Mouse (Mus musculus) adrenal gland, postnatal 10 days (tissue): ENCODE results near the gene Cenpp. TPM values are rescaled to one million over a fixed set of nuclear protein-coding genes. Genes with fewer than 3 reads are reported as not detected.
"Not testable (repeated sequence)": the region's sequence is repeated elsewhere in the genome, so short reads cannot be mapped to it uniquely, and the experiment has no call there.

ENCODE experiments used
- DNase-seq: peaks from one replicate; pipeline ENCODE4 v3.0.0; 2021; ENCODE audit warnings: mixed read lengths
- total RNA-seq, 2 experiments: library from RNA; stranded (reverse); gene quantifications; 2 replicates each; pipeline ENCODE4 v1.2.3; 2021

Gene Cenpp
- total RNA-seq, 2 experiments from 2014 or later: 5.1 to 5.8 TPM

DNA sequence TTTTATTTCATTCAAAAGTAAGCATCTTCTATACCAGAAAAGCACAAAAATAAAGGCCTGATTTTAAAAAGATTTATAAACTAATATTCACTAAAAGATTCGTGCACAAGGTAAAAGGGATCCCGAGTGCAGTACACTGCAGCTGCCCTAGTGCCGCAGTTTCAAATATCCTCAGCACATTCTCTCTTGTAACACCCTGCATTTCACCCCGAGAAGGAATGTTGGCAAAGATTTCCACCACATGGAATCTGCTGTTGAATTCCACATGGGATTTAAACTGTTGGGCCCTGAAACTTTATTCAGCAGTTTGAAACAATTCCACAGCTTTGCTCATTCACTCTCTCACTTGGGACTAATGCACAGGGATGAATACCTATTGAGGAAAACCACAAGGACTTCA is 44.9 kb downstream of the Cenpp start, which contains the start of gene Ogn:
Gene Ogn (plus strand): TSS at position 333 of the 400 bp plus-strand sequence.
- DNase-seq: peak; percentile 34

DNA sequence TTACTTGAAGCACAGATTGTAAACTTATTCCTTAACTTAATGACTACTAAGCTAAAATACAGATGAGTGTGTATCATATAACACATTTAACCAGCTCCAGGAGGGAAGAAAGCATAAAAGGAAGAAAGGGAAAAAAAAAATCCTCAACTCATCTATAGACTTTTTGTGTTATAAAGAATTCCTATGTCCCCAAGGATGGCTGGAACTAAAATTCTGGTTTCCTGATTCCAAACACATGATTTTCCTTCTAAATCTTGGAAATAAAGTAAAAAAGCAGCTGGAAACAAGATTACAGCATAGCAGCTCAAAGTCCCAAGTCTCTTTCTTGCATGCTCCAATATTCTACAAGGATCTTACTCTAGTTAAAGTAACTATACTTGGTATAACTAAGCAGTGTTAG is 49.0 kb downstream of the Cenpp start:
- no peak for DNase-seq

DNA sequence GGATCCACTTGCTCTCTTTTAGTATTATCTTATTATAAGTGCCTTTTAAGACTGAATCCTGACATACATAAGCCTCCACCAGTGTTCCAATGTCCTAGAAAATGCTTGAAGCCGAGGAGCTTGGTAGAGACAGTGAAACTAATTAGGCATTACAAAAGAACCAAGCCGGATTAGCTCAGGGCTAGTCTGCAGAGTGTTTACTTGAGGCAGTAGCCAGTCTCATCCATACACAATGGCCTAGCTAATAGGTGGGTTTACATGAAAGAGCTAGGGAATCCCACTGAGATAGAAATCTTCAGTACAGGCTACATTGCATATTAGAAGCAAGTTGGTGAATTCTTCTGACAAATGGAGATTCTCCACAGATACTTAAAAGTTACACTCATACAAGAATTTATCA is 50.0 kb downstream of the Cenpp start:
- DNase-seq: not testable (repeated sequence)

DNA sequence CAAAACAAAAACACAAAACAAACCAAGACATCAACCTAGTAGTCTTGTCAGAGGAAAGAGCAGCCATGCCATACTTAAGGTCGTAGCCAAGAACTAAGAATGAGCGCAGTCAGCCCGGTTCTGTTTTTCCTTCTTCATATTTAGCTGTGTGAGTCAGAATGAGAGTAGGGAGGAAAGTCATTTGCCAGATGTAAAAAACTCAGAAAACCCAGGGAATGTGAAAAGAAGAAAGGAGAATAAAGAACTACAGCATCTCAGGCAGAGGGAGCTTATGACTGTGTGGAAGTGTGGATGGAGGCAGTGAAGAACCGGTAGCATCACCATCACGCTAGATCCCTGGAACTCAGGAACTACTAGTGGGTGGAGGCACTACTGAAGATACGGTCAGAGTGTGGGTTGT is 66.5 kb downstream of the Cenpp start:
- DNase-seq: no peak

DNA sequence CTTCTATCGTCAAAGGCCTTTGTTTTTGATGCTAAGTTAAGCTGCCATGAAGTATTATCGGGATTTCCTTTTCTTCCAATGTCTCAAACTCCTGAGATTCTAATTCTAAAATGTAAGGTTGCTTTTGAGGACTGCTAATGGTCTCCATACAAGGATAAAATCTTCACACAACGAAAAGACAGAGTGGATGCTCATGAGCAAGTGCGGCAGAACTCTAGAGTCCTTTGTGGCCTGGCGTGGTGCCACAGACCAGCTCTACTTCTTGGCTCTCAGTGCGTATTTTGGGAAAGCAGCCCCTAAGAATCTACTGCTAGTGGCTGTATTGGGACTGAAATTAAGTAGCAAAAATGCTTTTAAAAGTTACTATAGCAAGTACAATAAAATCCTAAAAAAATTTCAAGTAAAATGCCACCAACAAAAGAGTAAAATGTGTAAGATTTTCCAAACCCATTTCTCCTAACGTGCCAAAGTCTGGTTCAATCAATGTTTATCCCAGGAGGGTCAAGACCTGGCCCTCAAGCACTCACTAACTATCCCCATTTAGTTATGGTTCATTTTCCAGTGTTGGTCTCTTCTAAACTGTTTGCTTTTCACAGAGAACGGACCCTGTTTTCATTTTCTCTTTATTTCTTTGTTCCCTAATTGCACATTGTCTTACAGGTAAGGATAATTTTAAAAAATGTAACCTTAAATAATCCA is 68.1 kb downstream of the Cenpp start:
- DNase-seq: peak; percentile 26

DNA sequence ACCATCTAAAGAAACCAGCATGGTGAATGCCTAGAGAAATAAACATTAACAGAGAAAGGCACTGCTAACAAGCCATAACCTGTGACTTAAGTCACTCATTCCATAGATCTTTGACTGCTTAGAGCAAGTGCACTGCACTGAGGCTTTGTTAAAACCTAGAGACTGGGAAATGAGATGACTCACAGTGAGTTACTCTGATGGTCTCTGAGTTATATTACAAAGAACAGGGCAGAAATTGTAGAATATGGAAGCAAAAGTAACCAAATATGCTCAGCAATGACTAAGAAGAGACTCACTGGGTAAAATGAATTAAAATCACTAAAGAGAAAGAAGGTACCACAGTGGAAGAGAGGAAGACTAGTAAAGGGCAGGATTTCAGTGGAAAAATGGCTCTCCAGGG is 68.7 kb downstream of the Cenpp start:
- no peak for DNase-seq

DNA sequence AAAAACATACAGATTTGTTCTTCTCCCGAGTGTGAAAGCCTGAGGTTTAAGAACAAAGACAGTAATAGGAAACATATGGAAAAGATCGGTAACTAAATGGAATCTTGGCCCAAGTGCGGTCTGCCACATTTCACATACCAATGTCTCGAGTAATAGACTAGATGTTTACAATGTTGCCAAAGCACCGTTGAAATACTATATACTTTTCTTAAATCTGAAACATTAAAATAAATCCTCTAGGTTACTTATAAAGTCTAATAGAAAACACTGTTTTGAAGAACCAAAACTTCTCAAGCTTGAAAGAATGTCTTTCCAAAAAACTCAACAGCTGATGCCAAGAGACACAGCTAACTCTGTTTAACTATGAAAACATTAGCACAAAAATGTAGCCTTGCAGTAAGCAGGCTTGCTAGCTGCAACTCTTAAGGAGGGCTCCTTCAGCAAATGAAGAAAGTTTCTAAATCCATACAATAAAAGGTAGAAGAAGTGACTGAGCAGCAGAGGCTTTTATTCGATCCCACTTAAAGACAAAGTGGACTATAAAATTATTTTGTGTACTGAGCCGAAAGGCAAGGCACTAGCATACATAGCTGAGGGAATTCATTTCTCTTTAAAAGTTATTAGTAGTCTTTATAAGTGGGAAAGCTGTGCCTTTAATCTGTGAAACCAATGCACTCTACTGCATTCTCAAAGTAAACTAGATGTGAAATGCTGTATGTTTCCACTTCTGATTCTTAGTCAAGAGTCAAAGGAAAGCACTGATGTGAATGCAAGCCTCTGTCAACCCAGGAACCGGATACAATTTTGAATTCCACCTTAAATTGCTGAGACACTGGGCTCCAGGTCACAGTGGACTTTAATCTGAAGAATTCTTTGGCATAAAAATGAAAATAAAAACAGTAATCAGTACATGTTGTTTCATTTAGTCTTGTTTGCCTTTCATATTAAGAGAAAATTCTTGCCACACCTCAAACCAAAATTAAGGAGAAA is 70.7 kb downstream of the Cenpp start, which contains the start of gene Omd:
Gene Omd (plus strand): TSS at position 922 of the 990 bp plus-strand sequence.
- no peak for DNase-seq

DNA sequence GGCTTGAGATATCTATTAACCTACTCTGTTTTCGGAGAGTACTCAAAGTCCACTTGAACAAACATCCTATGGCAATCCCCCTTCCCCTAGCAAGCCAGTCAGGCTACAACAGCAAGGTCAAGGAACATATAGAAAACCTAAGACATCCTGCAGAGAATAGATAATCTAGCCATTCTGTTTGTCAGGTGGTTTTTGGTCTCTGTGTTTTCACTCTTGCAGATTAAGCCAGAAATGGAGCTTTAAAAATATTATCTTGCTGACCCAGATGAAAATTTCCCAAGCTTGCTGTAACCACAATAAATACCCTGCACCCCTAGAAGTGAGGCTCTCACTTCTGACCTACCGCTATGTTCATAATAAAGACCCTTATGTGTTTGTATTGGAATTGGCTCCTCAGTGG is 81.2 kb downstream of the Cenpp start:
- DNase-seq: no peak

DNA sequence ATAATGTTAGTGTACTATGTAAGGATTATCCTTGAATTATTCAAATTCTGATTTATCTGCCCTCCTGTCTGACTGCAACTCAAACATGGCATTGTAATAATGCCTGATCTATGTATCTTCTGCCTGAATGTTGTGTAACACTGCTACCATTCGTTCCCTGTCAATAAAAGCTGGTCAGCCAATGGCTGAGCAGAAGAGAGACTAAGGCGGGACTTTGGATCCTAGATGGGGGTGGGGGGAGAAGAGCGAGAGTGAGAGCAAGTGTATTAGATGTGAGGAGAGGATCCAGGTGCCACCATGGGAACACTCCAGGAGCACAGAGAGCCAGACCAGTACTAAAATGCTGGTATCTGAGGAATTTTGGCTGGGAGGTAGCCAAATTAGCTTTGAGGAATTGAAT is 82.2 kb downstream of the Cenpp start:
- no peak for DNase-seq

DNA sequence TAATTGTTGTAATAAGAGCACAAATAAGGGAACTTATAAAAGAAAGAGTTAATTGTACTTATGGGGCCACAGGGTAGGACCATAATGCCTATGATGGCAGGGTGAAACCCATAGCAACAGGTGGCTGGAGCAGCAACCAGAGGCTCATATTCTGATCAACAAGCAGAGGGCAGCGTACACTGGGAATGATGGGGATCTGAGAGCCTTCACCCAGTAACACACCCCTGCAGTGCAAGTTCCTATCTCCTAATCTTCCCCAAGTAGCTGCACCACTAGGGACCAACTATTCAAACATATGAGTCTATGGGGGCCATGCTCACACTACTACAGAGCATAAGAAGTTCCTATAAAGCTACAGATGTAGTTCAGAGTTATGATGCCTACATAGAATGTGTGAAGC is 88.2 kb downstream of the Cenpp start:
- DNase-seq: no peak

DNA sequence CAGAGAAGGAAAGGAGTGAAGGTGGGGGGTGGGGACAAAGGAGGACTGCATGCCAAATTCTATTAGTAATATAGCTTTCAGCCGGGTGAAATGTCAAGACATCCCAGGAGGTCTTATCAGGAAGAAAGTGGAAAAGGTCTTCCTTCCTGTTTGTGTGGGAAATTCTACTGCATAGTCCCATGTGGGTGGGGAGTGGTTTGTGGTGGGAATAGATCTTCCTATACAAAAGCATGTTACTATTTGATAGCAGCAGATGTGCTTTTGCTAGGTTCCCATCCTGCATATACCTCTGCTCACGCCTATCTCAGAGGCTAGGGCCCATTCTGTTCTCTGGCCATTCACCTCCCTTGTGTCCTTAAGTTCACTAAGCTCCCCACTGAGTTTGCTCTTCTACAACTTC is 91.7 kb downstream of the Cenpp start:
- DNase-seq: peak; percentile 8

DNA sequence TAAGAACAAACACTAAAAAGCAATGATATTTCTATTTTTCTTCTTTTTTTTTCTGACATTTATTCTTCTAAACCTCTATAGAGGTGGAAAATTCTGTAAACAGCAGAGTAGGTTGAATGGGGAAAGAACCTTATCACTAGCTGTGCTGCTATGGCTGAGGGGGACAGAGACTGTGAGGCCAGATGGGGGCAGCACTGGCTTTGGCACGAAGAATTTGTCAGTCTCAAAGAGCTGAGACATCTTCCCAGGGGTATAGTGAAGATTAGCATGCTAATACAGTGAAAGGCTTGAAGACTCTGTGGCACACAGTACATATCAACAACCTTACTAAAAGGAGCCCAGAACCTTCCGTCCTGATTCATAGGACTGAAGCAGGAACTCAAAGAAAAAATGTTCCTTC is 93.4 kb downstream of the Cenpp start:
- peak; percentile 66 for DNase-seq

DNA sequence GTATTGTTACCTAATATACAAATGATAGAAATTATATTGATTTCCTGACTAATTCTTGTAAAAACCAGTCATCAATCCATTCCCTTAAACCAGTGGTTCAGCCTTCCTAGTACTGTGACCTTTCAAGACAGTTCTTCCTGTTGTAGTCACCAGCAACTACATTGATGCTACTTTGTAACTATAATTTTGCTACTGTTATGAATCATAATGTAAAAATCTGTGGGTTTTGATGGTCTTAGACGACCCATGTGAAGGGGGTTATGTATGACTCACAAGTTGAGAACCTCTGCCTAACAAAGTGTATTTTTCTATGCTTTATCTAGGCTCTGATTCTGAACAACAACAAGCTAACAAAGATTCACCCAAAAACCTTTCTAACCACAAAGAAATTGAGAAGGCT is 95.7 kb downstream of the Cenpp start:
- DNase-seq: no peak

DNA sequence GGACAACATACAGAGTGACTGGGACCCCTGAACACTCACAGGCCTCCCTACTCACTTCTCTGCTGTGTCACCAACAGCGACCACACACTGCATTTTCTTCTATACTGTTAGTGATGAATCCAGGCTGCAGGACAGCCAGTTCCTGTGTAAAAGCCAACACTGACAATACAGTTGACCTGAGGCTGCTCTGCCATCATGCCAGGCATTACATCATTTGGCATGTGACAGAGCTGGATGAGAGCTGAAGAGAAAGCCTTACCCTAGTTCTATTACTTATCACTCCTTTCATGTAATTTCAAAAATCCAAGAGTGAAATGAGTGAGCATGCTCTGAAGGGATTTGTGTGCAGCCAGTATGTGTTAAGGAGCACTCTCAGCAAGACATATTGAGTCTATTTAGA is 96.4 kb downstream of the Cenpp start:
- no peak for DNase-seq

DNA sequence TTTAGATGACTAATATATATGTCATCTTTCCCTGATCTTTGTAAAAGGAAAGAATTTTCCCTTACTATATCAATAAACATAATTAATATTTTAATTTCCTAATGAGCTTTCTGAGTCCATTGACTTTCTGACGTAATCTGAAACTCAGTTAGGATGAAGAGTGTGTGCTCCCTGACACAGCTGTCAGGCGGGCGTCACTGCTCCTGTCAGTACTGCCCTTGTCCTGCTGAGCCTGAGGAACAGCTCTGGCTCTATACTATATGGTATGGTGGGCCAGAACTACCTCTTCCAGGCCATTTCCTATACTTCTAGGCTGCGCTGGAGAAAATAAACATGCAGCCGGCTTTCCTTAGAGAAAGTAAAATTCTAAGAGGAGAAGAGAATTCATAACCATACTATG is 98.1 kb downstream of the Cenpp start:
- no peak for DNase-seq

DNA sequence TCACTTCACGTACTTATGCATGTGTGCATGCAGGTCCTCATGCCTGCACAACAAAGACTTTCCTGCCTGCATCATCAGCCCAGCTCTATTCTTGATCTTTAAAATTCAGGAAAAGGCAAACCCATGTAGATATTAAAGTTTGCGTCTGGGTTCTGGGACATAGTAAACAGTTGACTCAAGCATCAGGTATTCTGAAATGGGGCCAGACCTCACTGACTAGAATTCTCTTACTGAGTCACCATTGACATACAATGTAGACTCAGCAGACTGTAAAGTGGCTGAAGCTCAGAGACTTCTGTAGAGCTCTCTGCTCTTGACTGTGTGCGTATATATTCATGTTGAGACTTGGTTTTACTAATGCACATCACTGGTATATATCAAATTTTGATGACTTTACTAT is 103.0 kb downstream of the Cenpp start:
- DNase-seq: no peak

DNA sequence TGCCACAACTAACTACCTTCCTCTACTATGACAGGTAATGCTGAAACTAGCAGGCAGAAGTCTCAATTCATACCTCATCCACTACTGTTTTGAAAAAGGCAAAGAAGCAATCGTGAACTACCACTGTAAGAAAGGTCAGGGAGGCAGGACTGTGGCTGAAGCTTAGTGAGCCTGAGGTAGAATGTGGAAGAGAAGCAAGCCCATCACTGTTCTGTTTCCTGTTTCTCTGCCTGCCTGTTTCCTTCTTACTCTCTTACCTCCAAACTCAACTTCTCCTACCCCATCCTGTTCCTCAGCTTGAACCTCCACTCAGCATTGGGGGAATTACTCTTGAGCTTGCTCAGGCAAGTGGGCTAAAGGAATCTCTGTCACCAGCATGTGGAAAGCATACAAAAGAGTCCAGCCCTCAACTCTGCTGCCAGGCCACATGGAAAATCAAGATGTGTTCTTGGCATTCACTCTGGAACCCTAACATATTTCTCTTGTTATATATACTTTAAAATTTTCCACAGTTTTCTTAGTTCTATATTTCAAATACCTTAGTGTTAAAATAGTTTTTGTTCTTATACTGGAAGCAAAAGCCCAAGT is 104.9 kb downstream of the Cenpp start:
- DNase-seq: no peak

DNA sequence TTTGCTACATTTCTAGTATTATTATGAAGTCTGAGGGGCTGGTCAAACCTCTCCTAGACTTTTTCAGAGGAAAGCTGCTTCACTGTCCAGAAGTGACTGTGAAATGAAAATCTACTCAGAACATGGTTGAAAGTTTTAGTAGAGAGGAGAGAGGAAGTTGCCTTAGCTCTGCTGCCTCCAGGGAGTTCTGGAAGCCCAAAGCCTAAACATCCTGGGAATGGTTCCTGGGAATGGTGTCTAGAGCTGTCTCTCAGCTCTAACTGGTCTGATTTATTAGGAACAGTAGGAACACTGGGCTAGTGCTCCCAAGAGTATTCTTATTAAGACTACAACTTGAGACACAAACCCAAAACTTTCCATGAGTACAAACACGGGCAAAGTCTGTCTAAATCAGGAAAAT is 106.1 kb downstream of the Cenpp start:
- DNase-seq: no peak

DNA sequence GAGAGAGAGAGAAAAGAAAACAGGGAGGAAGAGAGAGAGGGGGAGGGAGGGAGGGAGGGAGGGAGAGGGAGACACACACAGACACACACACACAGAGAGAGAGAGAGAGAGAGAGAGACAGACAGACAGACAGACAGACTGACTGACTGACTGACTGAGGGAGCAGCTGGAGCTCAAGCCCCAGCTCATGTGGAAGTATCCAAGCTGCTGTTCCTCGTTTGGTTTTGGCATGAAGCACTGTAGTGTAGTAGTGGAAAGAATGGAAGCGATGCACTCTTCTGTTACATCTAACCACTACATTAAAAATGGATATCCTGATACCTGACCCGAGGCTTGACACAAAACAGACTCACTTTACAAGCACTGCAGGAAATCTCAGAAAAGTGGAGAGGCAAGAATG is 106.9 kb downstream of the Cenpp start:
- no peak for DNase-seq

DNA sequence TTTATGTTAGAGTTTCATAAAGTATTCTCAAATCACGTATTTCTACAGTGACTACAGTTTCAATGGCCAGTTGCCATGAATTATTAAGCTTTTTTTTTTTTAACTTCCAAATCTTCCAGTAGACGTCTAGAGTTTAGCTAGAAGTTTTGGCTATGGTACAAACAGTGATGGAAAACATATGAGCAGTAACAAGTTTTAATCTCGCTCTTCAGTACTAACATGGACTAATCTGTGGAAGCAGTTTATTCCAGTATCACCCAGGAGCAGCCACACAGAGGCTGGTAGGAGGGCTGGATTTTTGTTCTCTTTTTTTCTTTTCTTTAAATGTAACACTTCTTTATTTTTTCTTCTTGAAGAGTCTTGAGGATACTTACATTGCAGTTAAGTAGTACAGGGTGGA is 108.3 kb downstream of the Cenpp start, which contains the start of gene Aspn:
Gene Aspn (plus strand): TSS at position 165 of the 400 bp plus-strand sequence.
- DNase-seq: no peak

DNA sequence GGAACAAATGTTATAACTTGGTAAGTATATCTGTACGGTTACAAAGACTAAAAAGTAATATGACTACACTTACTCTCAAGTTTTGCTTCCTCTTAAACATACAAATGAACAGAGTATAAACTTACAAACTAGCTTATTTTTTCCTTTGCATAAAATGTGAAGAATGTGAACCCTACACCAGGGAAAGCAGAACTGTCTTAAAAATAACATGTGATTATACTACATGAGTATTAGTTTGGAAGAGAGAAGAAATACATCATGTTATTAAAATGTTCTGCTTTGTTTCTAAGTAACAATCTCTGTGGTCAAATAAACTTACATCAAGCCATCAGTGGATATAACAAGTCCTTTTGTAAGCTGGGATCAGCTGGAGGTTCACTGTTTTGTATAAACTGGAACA is 113.9 kb downstream of the Cenpp start:
- DNase-seq: no peak

DNA sequence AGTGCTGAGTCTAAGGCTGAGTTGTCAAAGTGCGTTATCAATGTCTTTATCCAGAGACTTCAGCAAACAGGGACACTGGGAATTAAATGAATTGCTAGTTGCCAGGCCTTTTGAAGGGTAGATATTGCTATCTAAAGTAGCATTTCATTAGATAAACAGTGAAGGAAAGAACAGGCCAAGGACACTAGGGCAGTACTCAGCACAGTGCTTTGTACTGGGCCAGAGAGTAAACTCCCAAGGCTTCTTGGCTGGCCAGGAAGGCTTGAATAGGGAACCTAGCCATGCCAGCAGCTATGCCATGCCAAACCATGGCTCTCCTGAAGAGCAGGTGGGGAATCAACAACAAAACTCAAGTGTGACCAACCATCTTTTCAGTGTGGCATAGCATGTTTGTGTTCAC is 115.6 kb downstream of the Cenpp start:
- peak; percentile 46 for DNase-seq

DNA sequence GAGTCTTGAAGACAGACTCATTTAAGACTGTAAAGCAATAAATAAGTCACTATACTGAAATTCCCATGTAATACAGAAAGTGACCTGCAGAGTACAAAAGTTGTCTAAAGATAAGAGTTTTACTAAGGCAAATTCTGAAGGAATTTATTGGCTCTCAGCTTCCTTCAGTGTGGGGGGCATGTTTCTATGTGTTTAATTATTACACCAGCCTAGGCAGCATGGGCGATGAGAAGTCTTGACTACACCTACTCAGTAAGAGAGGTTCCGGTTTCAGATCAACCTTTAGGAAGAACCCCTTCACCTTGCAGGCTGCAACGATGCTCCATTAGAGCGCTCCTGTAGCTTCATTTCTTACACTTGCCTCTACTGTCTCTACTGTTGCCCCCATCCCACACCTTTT is 121.9 kb downstream of the Cenpp start:
- DNase-seq: no peak
